Mouse (Mus musculus) spleen, adult 2 months (tissue): ENCODE measurements around the gene Gm42421. TPM values are rescaled to one million over a fixed set of nuclear protein-coding genes. Genes with fewer than 3 reads are reported as not detected.

Source experiments
- DNase-seq, 2 experiments: peaks; one replicate each; pipeline versions ENCODE4 v3.0.0 to v3.0.0-alpha.2; 2012 to 2021; ENCODE audit warnings: low spot score in 2 of 2, low read depth in 1 of 2
- H3K27ac ChIP-seq: fragments of 200-500 bp; 2 replicates; pipeline ENCODE4 v1.5.1; 2012; ENCODE audit warnings: low read length, inconsistent platforms; ENCODE audit not compliant: insufficient read depth
- H3K27me3 ChIP-seq: fragments of 200-500 bp; 2 replicates; pipeline ENCODE4 v1.6.1; 2012; ENCODE audit warnings: mild to moderate bottlenecking, moderate library complexity, low read length, inconsistent platforms; ENCODE audit not compliant: control insufficient read depth, insufficient read depth
- H3K36me3 ChIP-seq: fragments of 200-500 bp; 2 replicates; pipeline ENCODE4 v1.6.1; 2012; ENCODE audit warnings: mild to moderate bottlenecking, low read length, inconsistent platforms; ENCODE audit not compliant: control insufficient read depth, insufficient read depth
- H3K4me1 ChIP-seq: fragments of 200-500 bp; 2 replicates; pipeline ENCODE4 v1.6.1; 2011; ENCODE audit warnings: inconsistent platforms; ENCODE audit not compliant: control insufficient read depth, insufficient read depth, insufficient read length
- H3K4me3 ChIP-seq: fragments of 200-500 bp; 2 replicates; pipeline ENCODE4 v1.5.1; 2011; ENCODE audit warnings: mild to moderate bottlenecking, inconsistent platforms; ENCODE audit not compliant: insufficient read depth, insufficient read length; ENCODE audit errors: extremely low read depth
- CTCF ChIP-seq: fragments of 200-500 bp; IDR thresholded peaks from 2 replicates; pipeline ENCODE4 v1.5.1; 2011; ENCODE audit warnings: mild to moderate bottlenecking, inconsistent platforms; ENCODE audit not compliant: insufficient read depth, insufficient read length, insufficient replicate concordance; ENCODE audit errors: extremely low read depth
- POLR2A ChIP-seq: fragments of 200-500 bp; IDR thresholded peaks from 2 replicates; pipeline ENCODE4 v1.6.1; 2011; ENCODE audit warnings: low read depth, low read length, inconsistent platforms
- WGBS: fragments of 180-500 bp; shearing (Covaris S2); methylation state at CpG from one replicate; pipeline ENCODE4 v1.1.7; 2018; 5-methylcytosine and 5-hydroxymethylcytosine counted together
- polyA plus RNA-seq: library from polyadenylated mRNA; depleted of rRNA; stranded (reverse); fragments of >200 nt; gene quantifications from 2 replicates; pipeline ENCODE4 v1.2.3, GENCODE M21; 2012; rRNA removed

The Gm42421 gene
- polyA plus RNA-seq, result not detected in 2 replicates

DNA sequence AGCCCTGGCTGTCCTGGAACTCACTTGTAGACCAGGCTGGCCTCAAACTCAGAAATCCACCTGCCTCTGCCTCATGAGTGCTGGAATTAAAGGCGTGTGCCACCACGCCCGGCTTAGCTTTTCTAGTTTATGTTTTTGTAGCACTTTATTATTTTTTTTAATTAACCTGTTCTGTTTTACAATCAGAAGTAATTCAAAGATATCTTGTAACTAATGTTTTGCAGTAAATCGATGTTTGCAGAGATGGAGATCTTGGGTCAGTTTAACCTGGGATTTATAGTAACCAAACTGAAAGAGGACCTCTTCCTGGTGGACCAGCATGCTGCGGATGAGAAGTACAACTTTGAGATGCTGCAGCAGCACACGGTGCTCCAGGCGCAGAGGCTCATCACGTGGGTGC, at the start of gene Gm42421:
Gene Gm42421, plus strand, starts transcription at position 301 of the 400 bp plus-strand sequence.
- Histone ChIP-seq H3K36me3 (peaks cover 43% of the 10 kb centered on the region), H3K4me1 (no peaks in the 10 kb centered on the region), H3K4me3 (no peak within 1 kb of the TSS), H3K27me3 (no peaks in the 10 kb centered on the region), H3K27ac (no peak within 1 kb of the TSS)
- 96% methylated on average over 8 of the region's 8 CpGs for WGBS
- no peak for DNase-seq
- TF ChIP-seq CTCF (no peak), POLR2A (no peak)

DNA sequence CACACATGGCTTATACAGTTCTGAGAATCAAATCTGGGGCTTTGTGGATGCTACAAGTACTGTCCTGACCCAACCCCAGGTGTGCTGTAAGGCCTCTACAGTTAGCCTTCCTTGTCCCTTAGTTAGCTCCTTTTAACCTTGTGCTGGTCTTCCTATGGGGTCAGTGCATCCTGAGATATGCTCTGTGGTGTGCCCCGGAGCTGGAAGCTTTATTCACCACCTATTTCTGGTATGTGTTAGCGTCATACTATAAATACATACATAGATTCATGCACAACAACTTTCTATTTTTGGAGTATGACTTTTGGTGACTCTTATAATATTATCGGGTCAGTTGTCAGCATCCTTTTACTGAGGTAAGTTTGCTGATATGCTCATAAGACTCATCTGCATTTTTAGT, 42.7 kb upstream of the Gm42421 start:
- no peak overlapping the region for H3K4me3 ChIP-seq
- no peaks in the 10 kb centered on the region for H3K4me1 ChIP-seq
- H3K27me3 ChIP-seq, result no peaks in the 10 kb centered on the region
- no peak overlapping the region for H3K27ac ChIP-seq
- TF ChIP-seq POLR2A, result no peak
- no peak for TF ChIP-seq CTCF
- DNase-seq, result no peak
- H3K36me3 ChIP-seq, result peaks cover 64% of the 10 kb centered on the region
- 99% methylated on average over 3 of the region's 3 CpGs for WGBS

DNA sequence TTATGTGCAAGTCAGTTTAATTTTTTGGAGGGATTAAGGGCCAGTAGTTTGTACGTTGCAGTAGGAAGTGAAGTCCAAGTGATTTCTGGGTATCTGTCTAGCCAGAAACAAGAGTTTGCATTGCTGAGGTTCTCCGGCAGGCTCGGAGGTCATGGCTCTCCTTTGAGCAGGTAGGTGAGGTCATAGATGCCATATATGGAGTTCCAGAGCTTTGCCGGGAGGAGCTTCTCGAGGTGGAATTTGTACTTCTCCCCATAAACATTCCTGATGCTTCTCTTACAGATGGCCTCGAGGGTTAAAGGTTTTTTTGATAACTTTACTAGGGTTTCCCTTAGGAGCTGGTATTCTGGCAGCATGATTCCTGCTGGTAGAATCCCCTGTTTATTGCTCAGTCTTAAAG, 37.2 kb upstream of the Gm42421 start:
- WGBS, result 94% methylated on average over 6 of the region's 6 CpGs
- Histone ChIP-seq H3K27me3 (no peaks in the 10 kb centered on the region), H3K36me3 (peaks cover 44% of the 10 kb centered on the region), H3K4me3 (no peak overlapping the region), H3K4me1 (no peaks in the 10 kb centered on the region), H3K27ac (no peak overlapping the region)
- no peak for DNase-seq
- TF ChIP-seq CTCF, result no peak
- TF ChIP-seq POLR2A, result no peak

DNA sequence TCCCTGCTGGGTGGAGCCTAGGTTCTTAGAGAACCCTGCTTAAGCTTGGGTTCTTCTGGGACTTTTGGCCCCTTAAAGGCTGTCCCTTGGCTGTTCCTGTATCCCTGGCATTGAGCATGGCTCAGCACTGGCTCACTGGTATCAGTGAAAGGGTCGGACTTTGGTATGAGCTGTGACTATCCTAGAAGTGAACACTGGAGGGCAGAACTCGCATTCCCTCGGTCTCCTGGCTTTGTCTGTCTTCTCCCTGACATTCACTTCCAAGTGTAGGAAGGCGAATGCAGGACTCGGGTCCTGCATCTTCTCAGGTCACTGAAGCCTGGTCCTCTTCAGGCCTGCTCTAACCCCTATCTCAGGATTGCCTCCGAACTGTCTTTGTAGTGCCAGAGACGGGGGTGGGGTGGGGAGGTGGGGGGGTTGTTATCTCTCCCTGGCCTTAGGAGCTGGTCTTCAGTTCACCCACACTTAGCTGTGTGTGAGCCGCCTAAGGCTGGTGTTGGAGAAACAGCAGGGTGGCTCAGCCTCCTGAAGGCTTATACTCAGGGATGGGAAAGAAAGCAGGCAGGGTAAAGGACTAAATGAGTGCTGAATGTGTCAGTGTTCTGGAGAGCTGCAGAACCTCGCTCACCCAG, 35.6 kb upstream of the Gm42421 start:
- TF ChIP-seq CTCF, result no peak
- TF ChIP-seq POLR2A, result no peak
- Histone ChIP-seq H3K4me1 (no peaks in the 10 kb centered on the region), H3K36me3 (peaks cover 40% of the 10 kb centered on the region), H3K27me3 (no peaks in the 10 kb centered on the region), H3K4me3 (no peak overlapping the region), H3K27ac (no peak overlapping the region)
- WGBS, result 85% methylated on average over 9 of the region's 9 CpGs
- DNase-seq, result no peak

DNA sequence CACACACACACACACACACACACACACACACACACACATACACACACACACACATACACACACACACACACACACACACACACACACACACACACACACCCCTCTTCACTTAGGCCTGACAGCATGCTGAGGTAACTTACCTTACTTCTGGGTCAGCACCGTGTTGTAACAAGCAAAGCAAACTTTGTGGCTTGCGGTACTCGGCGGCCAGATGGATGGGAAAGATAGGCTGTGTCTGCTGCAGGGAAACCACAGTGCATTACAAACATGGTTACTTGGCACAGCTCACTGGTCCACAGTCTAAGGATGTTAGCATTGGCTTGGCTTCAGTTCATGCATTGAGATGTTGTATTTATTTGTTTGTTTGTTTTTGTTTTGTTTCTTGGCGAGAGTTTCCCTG, 34.6 kb upstream of the Gm42421 start:
- Histone ChIP-seq H3K4me1 (no peaks in the 10 kb centered on the region), H3K36me3 (peaks cover 42% of the 10 kb centered on the region), H3K4me3 (no peak overlapping the region), H3K27ac (no peak overlapping the region), H3K27me3 (no peaks in the 10 kb centered on the region)
- no peak for TF ChIP-seq POLR2A
- TF ChIP-seq CTCF, result no peak
- DNase-seq, result no peak
- 44% methylated on average over 5 of the region's 5 CpGs for WGBS

DNA sequence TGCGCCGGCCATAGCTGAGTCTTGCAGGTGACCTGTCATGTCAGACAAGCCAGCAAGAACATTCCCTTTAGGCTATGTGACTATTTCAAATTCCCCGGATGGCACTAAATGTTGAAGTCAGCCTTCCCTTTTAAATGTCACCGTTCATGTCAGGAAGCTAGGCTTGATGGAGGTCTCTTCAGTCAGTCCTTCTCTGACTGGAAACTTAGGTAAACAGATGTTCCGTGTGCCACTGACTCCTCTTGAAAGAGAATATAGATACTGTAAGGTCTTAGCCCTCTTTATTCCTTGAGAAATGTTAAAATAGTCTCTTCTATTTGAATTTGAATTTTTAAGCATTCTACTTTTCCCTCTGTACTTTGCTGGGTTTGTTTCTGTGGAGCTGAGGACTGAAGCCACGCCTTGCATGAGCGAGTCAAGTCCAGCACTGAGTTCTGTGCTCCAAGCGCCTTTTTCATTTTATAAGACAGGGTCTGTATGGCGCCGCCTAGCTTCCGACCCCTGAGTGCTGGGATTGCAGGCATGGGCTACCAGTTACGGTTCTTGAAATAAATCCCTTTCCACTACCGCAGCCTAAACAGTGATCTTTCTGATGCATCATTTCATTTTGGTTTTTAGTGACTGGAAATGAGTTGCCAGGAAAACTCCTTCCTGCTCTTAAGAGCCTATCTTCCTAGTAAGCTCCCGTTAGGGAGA, 30.2 kb upstream of the Gm42421 start, which contains the start of gene Ankrd61:
Gene Ankrd61, minus strand, starts transcription at position 51 of the 696 bp plus-strand sequence.
- no peak for DNase-seq
- no peaks in the 10 kb centered on the region for H3K27me3 ChIP-seq
- H3K4me1 ChIP-seq, result no peaks in the 10 kb centered on the region
- WGBS, result 96% methylated on average over 14 of the region's 14 CpGs
- peaks cover 39% of the 10 kb centered on the region for H3K36me3 ChIP-seq
- no peak within 1 kb of the TSS for H3K4me3 ChIP-seq
- H3K27ac ChIP-seq, result no peak within 1 kb of the TSS
- TF ChIP-seq CTCF, result no peak
- TF ChIP-seq POLR2A, result no peak

DNA sequence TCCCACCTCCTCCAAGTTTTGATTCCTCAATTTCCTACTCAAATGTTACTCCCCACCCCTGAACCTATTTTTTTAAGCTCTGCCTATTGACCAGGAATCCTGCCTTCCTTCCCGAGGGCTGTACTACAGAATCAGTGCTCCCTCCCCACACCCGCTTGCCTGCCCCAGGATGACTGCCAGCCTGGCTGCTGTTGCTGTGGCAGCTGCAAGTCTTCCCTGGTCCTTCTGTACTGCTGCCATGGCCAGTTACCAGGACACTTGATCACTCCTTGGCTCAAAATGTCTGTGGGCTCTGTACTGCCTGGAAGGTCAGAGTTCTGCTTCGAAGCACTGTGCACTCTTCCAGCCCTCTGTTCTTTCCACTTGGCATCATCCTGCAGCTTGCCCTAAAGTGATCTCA, 25.9 kb upstream of the Gm42421 start:
- peaks cover 43% of the 10 kb centered on the region for H3K36me3 ChIP-seq
- DNase-seq, result no peak
- no peaks in the 10 kb centered on the region for H3K4me1 ChIP-seq
- 85% methylated on average over 3 of the region's 3 CpGs for WGBS
- H3K27ac ChIP-seq, result no peak overlapping the region; the same call in 1 of the 2 replicates
- no peak overlapping the region for H3K4me3 ChIP-seq
- H3K27me3 ChIP-seq, result no peaks in the 10 kb centered on the region
- no peak for TF ChIP-seq CTCF
- no peak for TF ChIP-seq POLR2A
